Mouse (Mus musculus) heart, postnatal 14 days (tissue): Measurements from ENCODE around the gene Raf1. TPM values are rescaled to one million over a fixed set of nuclear protein-coding genes. Genes with fewer than 3 reads are reported as not detected.
"Not testable (repeated sequence)": the region's sequence is repeated elsewhere in the genome, so short reads cannot be mapped to it uniquely, and the experiment has no call there.

Experiments used
- DNase-seq, 2 experiments: peaks; one replicate each; pipeline ENCODE4 v3.0.0; 2021 to 2022
- intact Hi-C: fragments of 180-260 bp; cut with DNase I; formaldehyde crosslinking; loops from one replicate; pipeline ENCODE4 v1.15.1; 2025
- total RNA-seq, 2 experiments: library from RNA; stranded (reverse); gene quantifications; 2 replicates each; pipeline ENCODE4 v1.2.3; 2021

The Raf1 gene
- total RNA-seq, 2 experiments from 2014 or later: 106 to 112 TPM

GRCm38 (mm10) chr6:115684851-115685646, 8.6 kb upstream of the Raf1 start:
- intact Hi-C loops: no loop called here
- no peak for DNase-seq

GRCm38 (mm10) chr6:115684271-115684670, 7.8 kb upstream of the Raf1 start:
- DNase-seq: no peak
- intact Hi-C loops: no loop called here

GRCm38 (mm10) chr6:115681066-115681465, 4.6 kb upstream of the Raf1 start:
- no peak for DNase-seq
- intact Hi-C loops: no loop called here

GRCm38 (mm10) chr6:115678012-115678411, 1.6 kb upstream of the Raf1 start:
- no peak for DNase-seq
- intact Hi-C loops: no loop called here

- intact Hi-C loops: loop anchor here (2.0 kb wide), 1 partner anchor 15 kb away; no protein-coding TSS in a partner anchor
- no peak for DNase-seq
Measured at GRCm38 (mm10) chr6:115677441-115677840, 1.0 kb upstream of the Raf1 start.

- DNase-seq: peak; percentile 78 to 81
- intact Hi-C loops: loop anchor here (2.0 kb wide), 1 partner anchor 17 kb away; no protein-coding TSS in a partner anchor
Measured at GRCm38 (mm10) chr6:115675508-115676336, 713 bp downstream of the Raf1 start.

- intact Hi-C loops: no loop called here
Measured at GRCm38 (mm10) chr6:115675166-115675507, 1.3 kb downstream of the Raf1 start.

GRCm38 (mm10) chr6:115674316-115674715, 2.1 kb downstream of the Raf1 start:
- intact Hi-C loops: no loop called here
- no peak for DNase-seq

More at GRCm38 (mm10) chr6:115675166-115675507, 1.3 kb downstream of the Raf1 start:
- peak; percentile 19 to 22 for DNase-seq

GRCm38 (mm10) chr6:115672700-115673099, 3.7 kb downstream of the Raf1 start:
- intact Hi-C loops: no loop called here
- no peak for DNase-seq

GRCm38 (mm10) chr6:115666641-115667040, 9.8 kb downstream of the Raf1 start:
- no peak for DNase-seq
- intact Hi-C loops: no loop called here

- no peak for DNase-seq
- intact Hi-C loops: no loop called here
Measured at GRCm38 (mm10) chr6:115664268-115664667, 12.2 kb downstream of the Raf1 start.

GRCm38 (mm10) chr6:115658802-115659201, 17.6 kb downstream of the Raf1 start:
- intact Hi-C loops: no loop called here

GRCm38 (mm10) chr6:115653939-115654338, 22.5 kb downstream of the Raf1 start:
- intact Hi-C loops: no loop called here
- DNase-seq: no peak

More at GRCm38 (mm10) chr6:115658802-115659201, 17.6 kb downstream of the Raf1 start:
- DNase-seq: no peak

- DNase-seq: no peak
Measured at GRCm38 (mm10) chr6:115651719-115652118, 24.7 kb downstream of the Raf1 start.

GRCm38 (mm10) chr6:115650476-115651427, 25.7 kb downstream of the Raf1 start:
- peak in 1 of 2 experiments; percentile 17 for DNase-seq

More at GRCm38 (mm10) chr6:115651719-115652118, 24.7 kb downstream of the Raf1 start:
- intact Hi-C loops: no loop called here

GRCm38 (mm10) chr6:115649792-115650365, 26.6 kb downstream of the Raf1 start:
- DNase-seq: no peak
- intact Hi-C loops: no loop called here

More at GRCm38 (mm10) chr6:115650476-115651427, 25.7 kb downstream of the Raf1 start:
- intact Hi-C loops: no loop called here

GRCm38 (mm10) chr6:115643315-115643714, 33.1 kb downstream of the Raf1 start:
- intact Hi-C loops: loop anchor here (5.0 kb wide), 1 partner anchor 79 kb away; no protein-coding TSS in a partner anchor
- DNase-seq: no peak

- intact Hi-C loops: not testable (repeated sequence)
Measured at GRCm38 (mm10) chr6:115638188-115638587, 38.2 kb downstream of the Raf1 start.

GRCm38 (mm10) chr6:115634015-115634414, 42.4 kb downstream of the Raf1 start:
- intact Hi-C loops: no loop called here

More at GRCm38 (mm10) chr6:115638188-115638587, 38.2 kb downstream of the Raf1 start:
- not testable (repeated sequence) for DNase-seq

More at GRCm38 (mm10) chr6:115634015-115634414, 42.4 kb downstream of the Raf1 start:
- no peak for DNase-seq
